In the genomic region with DNA sequence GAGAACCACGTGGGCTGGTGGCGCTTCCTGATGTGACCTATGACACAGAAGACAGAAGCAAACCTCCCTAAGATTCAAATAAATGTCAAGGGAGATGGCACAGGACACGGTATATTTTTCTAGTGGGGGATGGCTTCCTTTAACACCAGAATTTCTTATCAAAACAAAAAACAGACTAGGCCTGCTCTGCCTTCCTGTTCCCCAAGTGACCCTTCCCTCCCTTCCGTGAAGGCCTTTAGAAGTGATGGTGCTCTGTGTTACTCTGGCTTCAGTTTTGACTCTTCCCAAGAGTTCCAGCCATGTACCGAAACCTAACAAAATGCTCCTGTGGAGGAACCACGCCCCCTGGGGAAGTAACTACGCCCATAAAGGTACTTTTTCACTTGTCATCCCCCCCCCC, we compare ENCODE assay signal across 16 mouse cellular contexts.
DNase-seq lines count a peak whose midpoint lies in the region; ATAC-seq lines count a peak whose summit lies in the region.
"Had no signal": no experiment of that assay in that cellular context is flagged by ENCODE, and none has a peak within 500 bp of the region (broad histone marks: within the 10 kb centered on the region; RNA-seq: fewer than 3 reads in every experiment).

No protein-coding gene starts in this region.

- DNase-seq in heart, postnatal 4 days, result no peak
- peak; percentile 21 for DNase-seq in lung, postnatal 36 days
- DNase-seq in lung, postnatal 4 days, result no peak
- DNase-seq in kidney, adult 9 months, result peak; percentile 34
- DNase-seq in left cerebral cortex, postnatal 4 days, result no peak
- no peak for DNase-seq in gastrocnemius, postnatal 25 days
- DNase-seq: cerebellum, adult 9-10 months; right cerebral cortex, adult 18-20 months had no signal

- no peaks in the 10 kb centered on the region for H3K36me3 ChIP-seq in heart, embryonic 13.5 days
- H3K36me3 ChIP-seq: forebrain, embryonic 15.5 days; midbrain, embryonic 13.5 days had no signal

- intact Hi-C loops in left cerebral cortex, postnatal 4 days (cut with DNase I), result no loop called here

- peak overlapping the region; percentile 50 for H3K27ac ChIP-seq in heart, embryonic 13.5 days (replicated peaks)
- H3K27ac ChIP-seq: forebrain, embryonic 15.5 days; macrophage; midbrain, embryonic 13.5 days had no signal

- no peaks in the 10 kb centered on the region for H3K4me1 ChIP-seq in heart, embryonic 13.5 days
- H3K4me1 ChIP-seq: forebrain, embryonic 15.5 days had no signal

- H3K4me3 ChIP-seq in heart, embryonic 13.5 days, result no peak overlapping the region
- H3K4me3 ChIP-seq: erythroblast, embryonic 14.5 days; forebrain, embryonic 15.5 days; midbrain, embryonic 13.5 days had no signal

- H3K27me3 ChIP-seq in heart, embryonic 13.5 days (replicated peaks), result no peaks in the 10 kb centered on the region
- H3K27me3 ChIP-seq: CH12.LX; forebrain, embryonic 15.5 days; midbrain, embryonic 13.5 days had no signal

- H3K4me2 ChIP-seq in heart, embryonic 13.5 days, result no peak overlapping the region
- H3K4me2 ChIP-seq: forebrain, embryonic 15.5 days; liver, embryonic 11.5 days; midbrain, embryonic 13.5 days had no signal

- H3K9ac ChIP-seq in heart, embryonic 13.5 days, result no peak overlapping the region
- H3K9ac ChIP-seq: forebrain, embryonic 15.5 days; midbrain, embryonic 13.5 days had no signal

- 54% methylated on average over 7 of the region's 7 CpGs for WGBS in heart, embryonic 13.5 days

- ATAC-seq in heart, embryonic 13.5 days (ENCODE audit: extremely low read depth, insufficient number of reproducible peaks, low FRiP score, low TSS enrichment), result no peak; the same call in 1 of the 2 replicates
- ATAC-seq: forebrain, embryonic 15.5 days; hindbrain, embryonic 16.5 days; midbrain, embryonic 13.5 days had no signal

- no peaks in the 10 kb centered on the region for H3K9me3 ChIP-seq in heart, embryonic 13.5 days
- H3K9me3 ChIP-seq: forebrain, embryonic 15.5 days; midbrain, embryonic 13.5 days had no signal

Comparison
In these comparisons a context has a peak if more than half of its experiments do, and no peak if none do; other contexts are left out.
1. DNase-seq: peak in lung, postnatal 36 days (single experiment) and kidney, adult 9 months (single experiment); none in heart, postnatal 4 days (single experiment), lung, postnatal 4 days (0 of 2), left cerebral cortex, postnatal 4 days (single experiment) and gastrocnemius, postnatal 25 days (single experiment).